Mouse (Mus musculus) neural tube, embryonic 10.5 days (tissue): ENCODE results near the gene Gpd1l.
"Not testable (repeated sequence)": the region's sequence is repeated elsewhere in the genome, so short reads cannot be mapped to it uniquely, and the experiment has no call there.

ENCODE experiments used
- DNase-seq: peaks from one replicate; pipeline ENCODE4 v3.0.0-alpha.2; 2017; ENCODE audit warnings: low spot score; ENCODE audit errors: extremely low spot score

The Gpd1l gene

GRCm38 (mm10) chr9:114933723-114934171 lies at the start of gene Gpd1l:
Gene Gpd1l, minus strand, starts transcription at chr9:114933987.
- peak; percentile 97 for DNase-seq

DNA sequence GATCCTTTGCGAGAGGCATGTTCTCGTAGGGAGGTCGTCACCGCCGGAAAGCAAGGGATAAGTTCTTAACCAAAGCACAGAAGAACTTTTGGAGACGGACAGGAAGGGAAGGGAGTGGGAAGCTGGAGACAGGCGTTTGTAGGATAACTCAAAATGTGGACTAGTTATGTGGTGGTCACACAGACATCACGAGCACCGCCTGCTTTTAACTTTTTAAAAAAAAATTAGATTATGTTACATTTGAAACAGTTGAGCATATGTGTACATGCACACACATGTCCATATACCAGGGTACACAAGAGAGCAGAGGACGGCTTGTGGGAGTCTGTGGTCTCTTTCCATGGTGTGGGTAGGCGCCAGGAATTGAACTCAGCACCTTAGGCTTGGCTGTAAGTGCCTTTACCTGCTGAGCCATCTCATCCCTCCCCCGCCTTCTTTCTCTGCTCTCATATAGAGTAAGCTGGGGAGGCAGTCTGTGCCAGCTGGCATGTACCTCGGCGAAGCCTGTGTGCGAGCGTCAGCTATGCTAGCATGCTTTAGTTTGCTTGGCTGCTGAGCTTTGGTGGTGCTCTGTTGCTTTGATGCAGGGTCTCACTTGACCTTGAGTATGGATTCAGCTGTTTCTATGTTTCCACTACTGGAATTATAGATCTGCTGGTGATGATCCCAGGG lies 49.0 kb upstream of the Gpd1l start, which contains the start of gene Rps27rt:
TSS of gene Rps27rt (minus strand) at position 51 of the 672 bp plus-strand sequence.
- DNase-seq, result no peak

DNA sequence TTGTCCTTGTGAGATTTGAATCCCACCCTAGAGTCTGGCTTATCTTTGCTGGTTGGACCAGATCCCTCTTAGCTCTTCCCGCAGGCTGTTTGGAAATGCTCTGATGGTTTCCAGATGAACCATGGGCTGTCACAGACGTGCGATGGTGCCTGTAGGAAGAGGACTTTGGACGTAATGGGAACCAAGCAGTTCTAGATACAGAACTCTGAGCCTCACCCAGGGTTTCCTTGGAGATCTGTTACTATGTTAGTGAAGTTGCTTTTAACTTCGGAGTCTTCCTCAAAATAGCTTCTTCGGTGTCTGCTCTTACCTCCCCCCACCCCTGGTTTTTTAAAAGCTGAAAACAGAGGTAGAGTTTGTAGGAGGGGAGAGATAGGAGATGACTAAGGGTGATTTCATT lies 46.2 kb upstream of the Gpd1l start:
- no peak for DNase-seq

- DNase-seq, result peak; percentile 81
These were observed 44.7 kb upstream of the Gpd1l start, which contains the start of gene Osbpl10 for GRCm38 (mm10) chr9:114978281-114979111. Gene Osbpl10, plus strand, starts transcription at chr9:114978569.

- no peak for DNase-seq
These were observed 43.9 kb upstream of the Gpd1l start for GRCm38 (mm10) chr9:114977461-114978280.

- not testable (repeated sequence) for DNase-seq
These were observed 32.5 kb upstream of the Gpd1l start for GRCm38 (mm10) chr9:114966286-114966685.

GRCm38 (mm10) chr9:114964093-114964492 lies 30.3 kb upstream of the Gpd1l start:
- no peak for DNase-seq

- DNase-seq, result no peak
These were observed 27.1 kb upstream of the Gpd1l start for GRCm38 (mm10) chr9:114960844-114961243.

DNA sequence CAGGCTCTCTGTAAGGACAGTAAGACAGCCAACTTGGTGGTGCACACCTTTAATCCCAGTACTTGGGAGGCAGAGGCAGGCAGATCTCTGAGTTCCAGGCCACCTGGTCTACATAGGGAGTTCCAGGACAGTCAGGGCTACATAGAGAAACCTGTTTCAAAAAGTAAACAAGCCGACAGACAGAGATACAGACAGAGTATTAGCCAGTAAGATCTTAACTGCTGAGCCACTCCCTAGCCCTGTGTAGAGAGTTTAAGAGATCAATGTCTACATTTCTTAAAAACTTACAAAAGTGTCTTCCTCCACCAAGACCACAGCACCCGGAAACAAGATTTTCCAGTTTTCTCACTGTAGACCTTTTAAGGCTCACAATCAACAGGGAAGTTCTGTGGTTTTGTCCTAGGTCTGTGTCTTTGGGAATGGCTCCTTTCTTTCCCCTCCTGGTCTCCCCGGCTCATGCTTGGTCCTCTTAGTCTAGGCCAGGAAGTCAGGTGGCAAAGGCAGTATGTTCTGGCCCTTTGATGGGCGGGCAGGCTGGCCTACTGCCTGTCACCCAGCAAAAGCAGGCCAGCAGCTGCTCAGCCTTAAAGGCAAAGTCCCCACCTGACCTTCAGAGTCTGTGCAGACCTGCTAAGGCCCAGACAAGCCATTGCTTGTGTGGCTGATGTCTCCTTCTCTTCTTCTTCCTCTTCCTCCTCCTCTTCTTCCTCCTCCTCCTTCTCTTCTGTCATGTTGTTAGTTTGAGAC lies 26.4 kb upstream of the Gpd1l start:
- DNase-seq, result no peak

GRCm38 (mm10) chr9:114956945-114957344 lies 23.2 kb upstream of the Gpd1l start:
- DNase-seq, result peak; percentile 27

- DNase-seq, result no peak
These were observed 21.6 kb upstream of the Gpd1l start for GRCm38 (mm10) chr9:114955340-114955739.

DNA sequence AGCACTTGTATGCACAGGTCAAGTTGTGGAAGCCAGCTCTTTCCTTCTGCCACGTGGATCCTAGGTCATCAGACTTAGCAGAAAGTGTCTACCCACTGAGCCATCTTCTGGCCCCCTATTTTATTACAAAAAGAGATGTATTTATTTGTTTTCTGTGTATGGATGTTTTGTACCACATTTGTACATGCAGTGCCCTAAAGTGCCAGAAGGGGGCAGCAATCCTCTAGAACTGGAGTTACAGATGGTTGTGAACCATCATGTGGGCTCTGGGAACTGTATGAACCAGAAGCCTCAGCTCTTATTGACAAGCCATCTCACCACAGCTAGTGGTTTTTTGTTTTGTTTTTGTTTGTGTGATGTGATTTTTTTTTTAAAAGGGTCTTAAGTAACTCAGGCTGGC lies 19.1 kb upstream of the Gpd1l start:
- no peak for DNase-seq

DNA sequence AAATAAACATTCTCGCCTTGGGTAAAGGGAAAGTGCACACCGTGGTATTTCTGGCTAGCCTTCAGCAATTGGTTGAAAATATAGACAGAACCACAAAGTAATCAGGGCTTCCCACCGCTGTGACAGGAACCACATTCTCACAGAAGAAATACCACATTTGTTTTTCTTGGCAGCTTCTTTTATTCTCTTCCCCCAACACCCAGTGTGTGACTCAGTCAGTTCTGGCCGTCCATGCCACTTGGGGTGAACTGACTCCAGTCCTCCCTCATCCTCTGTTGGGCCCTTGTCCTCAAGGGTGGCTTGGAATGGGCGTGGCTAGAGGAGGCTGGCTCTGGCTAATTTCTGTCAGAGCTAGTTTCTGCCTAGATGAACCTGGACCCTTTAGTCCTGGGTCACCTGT lies 14.6 kb upstream of the Gpd1l start:
- DNase-seq, result no peak

GRCm38 (mm10) chr9:114945576-114945975 lies 11.8 kb upstream of the Gpd1l start:
- no peak for DNase-seq

DNA sequence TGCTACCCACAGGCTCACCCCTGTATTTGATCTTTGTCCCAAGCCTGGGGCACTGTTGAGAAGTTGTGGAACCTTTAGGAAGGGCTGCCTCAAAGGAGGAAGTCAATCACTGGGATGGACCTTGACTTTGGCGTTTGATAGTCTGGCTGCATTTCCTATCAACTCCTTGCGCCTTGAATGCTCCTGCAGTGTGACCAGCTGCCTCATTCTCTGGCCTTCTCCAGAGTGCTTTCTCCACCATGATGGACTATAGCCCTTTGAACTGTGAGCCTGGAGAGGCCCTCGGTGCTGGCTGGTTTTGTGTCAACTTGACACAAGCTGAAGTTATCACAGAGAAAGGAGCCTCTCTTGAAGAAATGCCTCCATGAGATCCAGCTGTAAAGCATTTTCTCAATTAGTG lies 10.9 kb upstream of the Gpd1l start:
- DNase-seq, result no peak

DNA sequence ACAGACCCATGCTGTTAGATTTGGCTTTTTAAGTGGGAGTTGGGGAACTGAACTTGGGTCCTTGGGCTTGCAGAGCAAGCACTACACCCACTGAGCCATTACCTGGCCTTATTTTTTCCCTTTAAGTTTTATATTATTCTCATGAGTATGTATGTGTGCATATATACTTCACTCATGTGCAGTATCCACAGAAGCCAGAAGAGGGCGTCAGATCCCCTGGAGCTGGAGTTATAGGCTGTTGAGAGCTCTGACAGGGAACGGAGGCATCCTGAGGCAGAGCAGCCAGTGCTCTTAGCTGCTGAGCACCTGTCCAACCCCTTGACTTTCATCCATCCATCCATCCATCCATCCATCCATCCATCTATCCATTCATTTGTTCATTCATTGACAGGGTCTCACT lies 2.9 kb upstream of the Gpd1l start:
- DNase-seq, result no peak

GRCm38 (mm10) chr9:114935321-114935720 lies 1.5 kb upstream of the Gpd1l start:
- peak; percentile 25 for DNase-seq

DNA sequence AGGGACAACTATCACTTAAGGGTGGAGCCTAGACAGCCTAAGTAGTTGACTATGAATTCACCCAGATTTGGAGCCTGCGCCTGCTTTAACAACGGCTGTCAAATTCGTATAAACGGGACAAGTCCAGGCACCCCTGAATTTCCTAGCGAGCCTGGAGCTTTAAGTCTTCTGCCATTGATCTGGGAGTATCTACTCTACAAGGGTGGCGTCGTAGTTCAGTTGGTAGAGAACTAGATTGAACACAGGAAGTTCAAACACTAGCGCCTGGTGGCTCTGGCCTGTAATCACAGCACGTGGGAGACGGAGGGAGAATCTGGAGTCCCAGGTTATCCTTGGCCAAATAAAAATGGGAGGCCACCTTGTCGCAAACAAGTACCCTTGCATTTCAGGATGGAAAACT lies 444 bp upstream of the Gpd1l start:
- no peak for DNase-seq

DNA sequence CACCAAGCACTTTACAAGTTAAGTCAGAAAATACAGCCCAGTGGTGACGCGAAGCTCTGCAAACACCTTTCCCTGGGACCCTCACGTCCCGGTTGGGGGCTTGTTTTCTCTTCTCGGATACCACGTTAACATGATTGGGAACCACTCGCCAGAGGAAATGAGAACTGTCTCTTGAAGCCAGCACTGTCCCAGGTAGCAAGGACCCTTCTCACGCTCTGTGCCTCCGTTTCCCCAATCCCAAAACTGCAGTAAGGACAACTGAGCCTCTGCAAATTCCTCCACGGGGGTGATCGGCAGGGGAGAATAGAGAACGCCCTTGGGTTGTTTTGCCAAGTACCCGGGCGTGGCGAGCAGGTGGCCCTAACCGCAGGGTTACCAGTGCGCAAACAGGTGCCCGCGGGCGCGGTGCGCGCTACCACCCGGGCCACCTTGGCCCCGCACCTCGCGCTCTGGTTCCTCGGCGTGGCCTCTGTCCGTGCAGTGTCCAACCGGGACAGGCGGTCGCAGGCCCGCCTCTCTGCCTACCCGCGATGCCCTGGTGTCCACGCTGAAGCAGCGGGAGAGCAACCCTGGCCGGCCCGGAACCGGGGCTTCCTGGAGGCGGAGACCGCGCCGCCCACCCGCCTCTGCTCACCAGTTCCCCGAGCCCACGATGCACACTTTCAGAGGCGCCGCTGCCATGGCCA lies 607 bp downstream of the Gpd1l start:
- DNase-seq, result peak; percentile 26

GRCm38 (mm10) chr9:114932607-114933006 lies 1.2 kb downstream of the Gpd1l start:
- DNase-seq, result no peak
